Mouse (Mus musculus): ENCODE data around the gene Smg8.
"Not testable (repeated sequence)": the region's sequence is repeated elsewhere in the genome, so short reads cannot be mapped to it uniquely, and the experiment has no call there.

Gene Smg8

GRCm38 (mm10) chr11:87086290-87086984 is at the start of gene Smg8:
TSS of gene Smg8 (minus strand) at chr11:87086774.
- peak; percentile 95 for DNase-seq

- DNase-seq: no peak
These were observed 49.7 kb upstream of the Smg8 start for GRCm38 (mm10) chr11:87136233-87136632.

- peak; percentile 97 for DNase-seq
These were observed 40.5 kb upstream of the Smg8 start, which contains the start of gene Trim37 for GRCm38 (mm10) chr11:87126824-87127816. TSS of gene Trim37 (plus strand) at chr11:87127077.

GRCm38 (mm10) chr11:87126281-87126823 is 39.8 kb upstream of the Smg8 start:
- no peak for DNase-seq

- DNase-seq: no peak
These were observed 39.0 kb upstream of the Smg8 start for GRCm38 (mm10) chr11:87125562-87125961.

- DNase-seq: no peak
These were observed 35.3 kb upstream of the Smg8 start for GRCm38 (mm10) chr11:87121864-87122263.

GRCm38 (mm10) chr11:87110172-87110909 is 23.8 kb upstream of the Smg8 start:
- no peak for DNase-seq

- DNase-seq: peak; percentile 64
These were observed 23.1 kb upstream of the Smg8 start for GRCm38 (mm10) chr11:87109519-87110171.

- peak; percentile 100 for DNase-seq
These were observed 22.4 kb upstream of the Smg8 start, which contains the start of gene Ska2 for GRCm38 (mm10) chr11:87108755-87109518. TSS of gene Ska2 (plus strand) at chr11:87109234.

GRCm38 (mm10) chr11:87108409-87108754 is 21.8 kb upstream of the Smg8 start, which contains the start of gene Prr11:
TSS of gene Prr11 (minus strand) at chr11:87108708.
- no peak for DNase-seq

- DNase-seq: no peak
These were observed 568 bp upstream of the Smg8 start for GRCm38 (mm10) chr11:87087142-87087541.

GRCm38 (mm10) chr11:87085461-87085860 is 1.1 kb downstream of the Smg8 start:
- no peak for DNase-seq

GRCm38 (mm10) chr11:87083712-87084111 is 2.9 kb downstream of the Smg8 start:
- DNase-seq: no peak

GRCm38 (mm10) chr11:87073866-87074440 is 12.6 kb downstream of the Smg8 start, which contains the start of gene Gdpd1:
TSS of gene Gdpd1 (minus strand) at chr11:87074062.
- peak; percentile 98 for DNase-seq

GRCm38 (mm10) chr11:87073343-87073865 is 13.2 kb downstream of the Smg8 start:
- DNase-seq: peak; percentile 86

- no peak for DNase-seq
These were observed 24.5 kb downstream of the Smg8 start for GRCm38 (mm10) chr11:87062087-87062486.

- DNase-seq: no peak
These were observed 26.2 kb downstream of the Smg8 start for GRCm38 (mm10) chr11:87060410-87060809.

GRCm38 (mm10) chr11:87056286-87056685 is 30.3 kb downstream of the Smg8 start:
- DNase-seq: no peak

- not testable (repeated sequence) for DNase-seq
These were observed 37.7 kb downstream of the Smg8 start for GRCm38 (mm10) chr11:87048900-87049299.

GRCm38 (mm10) chr11:87046968-87047367 is 39.6 kb downstream of the Smg8 start:
- DNase-seq: no peak
